Mouse (Mus musculus): ENCODE results near the gene Gm3646. TPM values are rescaled to one million over a fixed set of nuclear protein-coding genes. Genes with fewer than 3 reads are reported as not detected.

The Gm3646 gene
- polyA plus RNA-seq, 1 experiment, result not detected

DNA sequence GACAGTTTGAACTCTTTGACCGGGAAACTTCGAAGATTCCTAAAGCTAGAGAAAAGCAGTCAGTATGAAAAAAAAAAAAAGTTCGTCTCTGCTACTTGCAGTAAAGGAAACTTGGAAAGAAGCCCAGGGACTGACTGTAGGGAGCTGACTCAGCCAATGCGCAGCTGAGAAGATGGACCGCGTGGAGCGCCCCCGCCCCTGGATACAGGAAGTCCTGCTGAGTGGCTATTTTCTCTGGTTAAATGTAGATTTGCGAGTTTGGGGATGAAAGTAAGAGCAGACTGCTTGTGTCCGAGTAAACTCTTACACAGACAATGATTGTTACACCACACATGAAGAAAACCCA is 43.1 kb downstream of the Gm3646 start:
- TF ChIP-seq CTCF (IDR thresholded peaks at IDR 0.05; ENCODE audit: low read depth, low read length), result no peak
- no peak for TF ChIP-seq EP300 (IDR thresholded peaks at IDR 0.05; ENCODE audit: insufficient read depth, low read depth, low read length)
- TF ChIP-seq POLR2A (IDR thresholded peaks at IDR 0.05; ENCODE audit: insufficient read depth, low read length), result no peak
- no peaks in the 10 kb centered on the region for H3K27me3 ChIP-seq (ENCODE audit: control insufficient read depth, insufficient read depth, low read length, poor library complexity, severe bottlenecking)
- H3K4me1 ChIP-seq (ENCODE audit: control insufficient read depth, insufficient read depth, low read length), result no peaks in the 10 kb centered on the region
- H3K9ac ChIP-seq (ENCODE audit: low read depth, poor library complexity, severe bottlenecking), result no peak overlapping the region
- no peaks in the 10 kb centered on the region for H3K36me3 ChIP-seq (ENCODE audit: control insufficient read depth, insufficient read depth, low read length, poor library complexity, severe bottlenecking)
- H3K9me3 ChIP-seq (replicated peaks; ENCODE audit: control insufficient read depth, insufficient read depth, low read length, poor library complexity, severe bottlenecking), result no peaks in the 10 kb centered on the region
- H3K27ac ChIP-seq (ENCODE audit: insufficient read depth, low read length), result no peak overlapping the region
- no peak overlapping the region for H3K4me3 ChIP-seq (ENCODE audit: low read depth, low read length)

DNA sequence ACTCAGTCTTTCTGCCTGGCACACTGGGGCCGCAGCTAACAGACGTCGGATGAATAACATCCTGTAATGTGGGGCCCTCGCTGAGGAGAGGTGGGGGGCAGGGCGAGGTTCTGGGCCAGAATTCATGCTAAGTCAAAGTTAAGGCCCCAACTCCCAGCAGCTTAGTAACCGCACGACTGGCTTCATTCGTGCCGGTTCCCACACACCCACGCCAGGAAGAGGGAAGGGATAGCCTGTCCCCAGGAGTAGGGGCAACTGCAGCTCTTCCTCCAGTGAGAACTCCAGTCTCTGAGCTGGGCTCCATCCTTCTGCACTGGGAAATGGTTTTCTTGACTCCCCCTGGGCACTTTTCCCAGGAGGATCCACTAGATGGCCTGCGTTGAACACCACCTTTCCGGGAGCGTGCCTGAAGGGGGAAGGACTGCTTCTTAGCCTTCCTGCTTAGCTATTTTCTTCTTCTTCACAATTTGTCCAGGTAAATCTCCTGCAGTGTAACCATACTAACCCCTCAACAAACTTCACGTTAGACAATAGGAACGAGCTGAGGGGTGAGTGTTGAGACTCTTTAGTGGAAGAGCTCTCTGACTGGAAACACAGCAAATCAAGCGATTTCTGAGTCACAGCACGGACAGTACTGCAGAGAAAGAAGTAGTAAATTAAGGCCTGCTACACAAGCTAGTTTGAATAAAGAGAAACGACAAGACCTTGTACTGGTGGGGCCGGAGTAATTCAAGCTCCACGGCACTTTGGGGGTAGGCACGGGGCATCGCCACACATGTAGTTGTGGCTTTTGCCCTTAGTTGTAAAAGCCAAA is 43.7 kb downstream of the Gm3646 start:
- Histone ChIP-seq H3K9me3 (replicated peaks; ENCODE audit: control insufficient read depth, insufficient read depth, low read length, poor library complexity, severe bottlenecking) (no peaks in the 10 kb centered on the region), H3K4me1 (ENCODE audit: control insufficient read depth, insufficient read depth, low read length) (no peaks in the 10 kb centered on the region), H3K27ac (ENCODE audit: insufficient read depth, low read length) (no peak overlapping the region), H3K27me3 (ENCODE audit: control insufficient read depth, insufficient read depth, low read length, poor library complexity, severe bottlenecking) (no peaks in the 10 kb centered on the region), H3K36me3 (ENCODE audit: control insufficient read depth, insufficient read depth, low read length, poor library complexity, severe bottlenecking) (no peaks in the 10 kb centered on the region), H3K4me3 (ENCODE audit: low read depth, low read length) (0 out of 2 replicates have a peak overlapping the region, but pooled peaks have one; percentile 7), H3K9ac (ENCODE audit: low read depth, poor library complexity, severe bottlenecking) (no peak overlapping the region)
- TF ChIP-seq EP300 (IDR thresholded peaks at IDR 0.05; ENCODE audit: insufficient read depth, low read depth, low read length), result no peak
- peak; percentile 74 for TF ChIP-seq CTCF (IDR thresholded peaks at IDR 0.05; ENCODE audit: low read depth, low read length)
- TF ChIP-seq POLR2A (IDR thresholded peaks at IDR 0.05; ENCODE audit: insufficient read depth, low read length), result no peak

DNA sequence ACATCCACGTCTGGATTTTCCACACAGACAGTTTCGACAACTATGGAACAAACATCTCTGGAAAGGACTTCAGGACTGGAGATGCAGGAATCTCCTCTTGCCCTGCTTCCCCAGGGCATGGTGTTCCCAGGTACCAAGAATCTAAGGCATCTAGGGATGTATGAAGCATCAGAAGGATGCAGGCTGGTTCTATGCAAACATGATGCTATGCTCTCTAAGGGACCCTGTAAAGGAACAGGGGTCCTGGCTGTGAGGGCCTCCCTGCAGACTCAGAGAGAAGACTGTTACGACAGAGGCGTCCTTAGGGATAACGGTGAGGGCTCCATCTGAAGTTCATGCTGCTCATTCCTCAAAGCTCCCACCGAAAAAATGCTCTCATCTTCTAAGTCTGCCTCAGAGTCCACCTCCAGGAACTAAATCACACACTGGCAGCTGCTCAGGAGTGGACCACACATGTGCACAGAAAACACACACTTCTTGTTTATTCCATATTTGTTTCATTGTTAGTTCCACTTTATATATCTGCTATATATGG is 44.9 kb downstream of the Gm3646 start:
- Histone ChIP-seq H3K9ac (ENCODE audit: low read depth, poor library complexity, severe bottlenecking) (no peak overlapping the region), H3K27me3 (ENCODE audit: control insufficient read depth, insufficient read depth, low read length, poor library complexity, severe bottlenecking) (no peaks in the 10 kb centered on the region), H3K4me1 (ENCODE audit: control insufficient read depth, insufficient read depth, low read length) (no peaks in the 10 kb centered on the region), H3K9me3 (replicated peaks; ENCODE audit: control insufficient read depth, insufficient read depth, low read length, poor library complexity, severe bottlenecking) (no peaks in the 10 kb centered on the region), H3K36me3 (ENCODE audit: control insufficient read depth, insufficient read depth, low read length, poor library complexity, severe bottlenecking) (no peaks in the 10 kb centered on the region), H3K27ac (ENCODE audit: insufficient read depth, low read length) (no peak overlapping the region), H3K4me3 (ENCODE audit: low read depth, low read length) (no peak overlapping the region)
- no peak for TF ChIP-seq CTCF (IDR thresholded peaks at IDR 0.05; ENCODE audit: low read depth, low read length)
- no peak for TF ChIP-seq POLR2A (IDR thresholded peaks at IDR 0.05; ENCODE audit: insufficient read depth, low read length)
- no peak for TF ChIP-seq EP300 (IDR thresholded peaks at IDR 0.05; ENCODE audit: insufficient read depth, low read depth, low read length)

DNA sequence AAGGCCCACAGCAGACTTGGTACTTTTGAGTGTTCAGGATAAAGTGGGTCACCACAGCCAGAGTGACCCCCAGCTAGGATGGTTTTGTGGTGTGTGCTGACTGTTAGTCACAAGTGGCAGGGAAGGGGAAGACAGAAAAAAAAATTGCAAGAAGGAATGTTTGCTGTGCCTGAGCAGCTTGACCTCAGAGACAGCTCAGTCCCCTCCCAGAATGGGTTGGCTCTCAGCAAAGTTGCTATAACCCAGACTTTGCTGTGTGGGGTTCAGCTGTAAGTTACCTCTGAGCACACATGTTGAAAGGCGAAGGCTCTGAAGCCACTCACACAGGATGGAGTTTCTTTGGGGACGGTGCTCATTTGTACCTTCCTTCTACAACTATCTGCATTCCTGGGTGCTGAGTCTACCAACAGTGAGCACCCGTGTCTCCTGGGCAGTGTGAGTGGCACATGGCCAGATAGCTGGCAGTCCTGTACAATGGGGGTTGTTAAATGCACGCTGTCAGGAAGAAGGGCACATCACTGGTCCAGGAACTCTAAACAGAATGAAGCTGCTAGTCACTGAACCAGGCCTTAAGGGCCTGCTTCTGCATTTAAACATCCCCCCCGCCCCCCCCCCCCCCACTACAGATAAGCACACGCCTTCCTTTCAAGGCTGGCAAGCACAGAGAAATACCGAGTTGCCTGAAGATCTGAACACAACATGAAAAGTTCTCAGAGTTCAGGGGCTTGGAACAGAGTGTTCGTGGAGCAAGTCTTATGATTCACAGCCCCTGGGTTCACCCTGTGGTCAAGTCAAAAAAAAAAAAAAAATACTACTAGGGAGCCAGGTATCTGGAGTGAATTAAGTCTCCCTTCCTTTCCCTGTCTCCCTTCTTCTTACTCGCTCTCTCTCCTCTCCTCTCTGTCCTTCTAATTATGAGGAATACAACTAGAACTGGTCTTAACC is 45.6 kb downstream of the Gm3646 start:
- Histone ChIP-seq H3K9ac (ENCODE audit: low read depth, poor library complexity, severe bottlenecking) (no peak overlapping the region), H3K36me3 (ENCODE audit: control insufficient read depth, insufficient read depth, low read length, poor library complexity, severe bottlenecking) (no peaks in the 10 kb centered on the region), H3K27ac (ENCODE audit: insufficient read depth, low read length) (no peak overlapping the region), H3K9me3 (replicated peaks; ENCODE audit: control insufficient read depth, insufficient read depth, low read length, poor library complexity, severe bottlenecking) (no peaks in the 10 kb centered on the region), H3K27me3 (ENCODE audit: control insufficient read depth, insufficient read depth, low read length, poor library complexity, severe bottlenecking) (no peaks in the 10 kb centered on the region), H3K4me3 (ENCODE audit: low read depth, low read length) (no peak overlapping the region), H3K4me1 (ENCODE audit: control insufficient read depth, insufficient read depth, low read length) (no peaks in the 10 kb centered on the region)
- TF ChIP-seq CTCF (IDR thresholded peaks at IDR 0.05; ENCODE audit: low read depth, low read length) (no peak), POLR2A (IDR thresholded peaks at IDR 0.05; ENCODE audit: insufficient read depth, low read length) (no peak), EP300 (IDR thresholded peaks at IDR 0.05; ENCODE audit: insufficient read depth, low read depth, low read length) (no peak)

DNA sequence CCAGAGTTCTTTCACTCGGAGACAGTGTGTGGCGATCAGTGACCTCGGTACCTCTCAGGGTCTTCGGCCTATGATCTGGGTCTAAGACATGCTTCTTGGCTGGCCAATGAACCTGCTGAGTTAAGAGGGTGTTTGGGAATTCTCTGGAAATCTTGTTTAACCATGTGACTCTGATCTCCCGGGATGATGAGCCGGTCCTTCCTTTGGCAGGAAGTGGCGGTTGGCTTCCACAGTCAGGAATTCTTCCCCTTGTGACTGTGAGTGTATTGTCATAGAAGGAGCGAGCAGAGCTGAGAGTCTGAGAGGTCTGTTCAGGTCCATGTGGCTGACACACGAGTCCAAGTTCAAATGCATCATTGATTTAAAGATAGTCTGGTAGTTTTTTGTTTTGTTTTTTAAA is 46.9 kb downstream of the Gm3646 start:
- Histone ChIP-seq H3K9ac (ENCODE audit: low read depth, poor library complexity, severe bottlenecking) (no peak overlapping the region), H3K27me3 (ENCODE audit: control insufficient read depth, insufficient read depth, low read length, poor library complexity, severe bottlenecking) (no peaks in the 10 kb centered on the region), H3K4me1 (ENCODE audit: control insufficient read depth, insufficient read depth, low read length) (no peaks in the 10 kb centered on the region), H3K27ac (ENCODE audit: insufficient read depth, low read length) (no peak overlapping the region), H3K4me3 (ENCODE audit: low read depth, low read length) (no peak overlapping the region), H3K36me3 (ENCODE audit: control insufficient read depth, insufficient read depth, low read length, poor library complexity, severe bottlenecking) (no peaks in the 10 kb centered on the region), H3K9me3 (replicated peaks; ENCODE audit: control insufficient read depth, insufficient read depth, low read length, poor library complexity, severe bottlenecking) (no peaks in the 10 kb centered on the region)
- no peak for TF ChIP-seq EP300 (IDR thresholded peaks at IDR 0.05; ENCODE audit: insufficient read depth, low read depth, low read length)
- no peak for TF ChIP-seq POLR2A (IDR thresholded peaks at IDR 0.05; ENCODE audit: insufficient read depth, low read length)
